In the genomic region with DNA sequence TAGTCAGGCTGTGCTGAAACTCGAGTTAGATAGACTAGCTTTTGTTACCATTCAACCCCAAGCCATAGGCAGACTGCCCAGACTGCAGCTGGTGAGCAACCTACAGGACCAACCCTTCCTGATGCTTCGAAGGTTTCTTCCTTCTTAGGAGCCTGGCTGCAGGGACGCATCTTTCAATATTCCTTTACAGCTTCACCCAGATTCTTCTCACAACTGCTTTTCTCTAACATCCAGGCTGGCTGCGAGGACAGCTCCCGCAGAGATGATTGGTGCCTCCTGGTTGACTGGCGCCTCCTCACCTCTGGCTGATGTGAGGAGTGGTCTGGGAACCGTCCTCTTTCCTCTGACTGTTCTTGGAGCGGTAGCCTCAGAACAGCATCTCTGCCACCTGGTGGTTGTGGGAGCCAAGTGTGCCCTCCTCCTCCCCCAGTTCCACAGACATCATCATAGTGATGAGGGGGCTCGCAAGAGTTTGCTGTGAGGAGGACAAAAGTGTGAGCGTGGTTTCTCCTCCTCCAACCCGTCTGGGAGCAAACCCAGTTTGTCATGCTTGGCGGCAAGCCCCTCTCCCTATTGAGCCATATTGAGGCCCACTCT, we compare ENCODE assay signal across 8 mouse cellular contexts. TPM values are rescaled to one million over a fixed set of nuclear protein-coding genes. Genes with fewer than 3 reads are reported as not detected.
DNase-seq lines count a peak whose midpoint lies in the region; ATAC-seq and TF ChIP-seq lines count a peak whose summit lies in the region.

No protein-coding gene starts in this region.

- DNase-seq in 416B (ENCODE audit: low read depth) = peak; percentile 81
- no peak for DNase-seq in Patski (ENCODE audit: low read depth, low spot score)
- DNase-seq in embryo, embryonic 9.5 days (ENCODE audit: extremely low spot score) = peak; percentile 77
- peak; percentile 92 for DNase-seq in heart, embryonic 10.5 days (ENCODE audit: low spot score)
- DNase-seq in kidney, adult 9 months = peak; percentile 70
- peak; percentile 59 for DNase-seq in liver

- H3K36me3 ChIP-seq in heart, embryonic 10.5 days = no peaks in the 10 kb centered on the region
- no peaks in the 10 kb centered on the region for H3K36me3 ChIP-seq in midbrain, embryonic 15.5 days (replicated peaks)
- no peaks in the 10 kb centered on the region for H3K36me3 ChIP-seq in stomach, embryonic 16.5 days (ENCODE audit: control insufficient read depth, insufficient read depth, low read length)

- H3K4me1 ChIP-seq in heart, embryonic 10.5 days = peaks cover 34% of the 10 kb centered on the region; the same call in 1 of the 2 replicates
- peaks cover 21% of the 10 kb centered on the region for H3K4me1 ChIP-seq in midbrain, embryonic 15.5 days
- H3K4me1 ChIP-seq in stomach, embryonic 16.5 days (ENCODE audit: control insufficient read depth, insufficient read depth, low read length) = peaks cover 11% of the 10 kb centered on the region

- no peak for ATAC-seq in Patski
- ATAC-seq in midbrain, embryonic 15.5 days (replicated peaks) = no peak; the same call in 1 of the 2 replicates
- no peak for ATAC-seq in stomach, embryonic 16.5 days (ENCODE audit: insufficient read depth, low FRiP score)

- peak overlapping the region; percentile 54 for H3K4me2 ChIP-seq in midbrain, embryonic 15.5 days
- peak overlapping the region; percentile 90 for H3K4me2 ChIP-seq in stomach, embryonic 16.5 days (ENCODE audit: low read depth, low read length)

- in situ Hi-C loops in Patski (cut with MboI; ENCODE audit: low pct_unique_long_range_greater_than_20kb) = loop anchor here (5.0 to 25.0 kb wide), 2 partner anchors 145 to 300 kb away; a partner anchor contains a TSS

- H3K9me3 ChIP-seq in heart, embryonic 10.5 days = no peaks in the 10 kb centered on the region
- no peaks in the 10 kb centered on the region for H3K9me3 ChIP-seq in midbrain, embryonic 15.5 days
- no peaks in the 10 kb centered on the region for H3K9me3 ChIP-seq in stomach, embryonic 16.5 days (replicated peaks; ENCODE audit: control insufficient read depth, low read length)

- H3K9ac ChIP-seq in midbrain, embryonic 15.5 days = 0 out of 2 replicates have a peak overlapping the region, but pooled peaks have one; percentile 5
- peak overlapping the region; percentile 12 for H3K9ac ChIP-seq in stomach, embryonic 16.5 days (ENCODE audit: low read length)

- 2% methylated on average over 12 of the region's 12 CpGs for WGBS in heart, embryonic 10.5 days
- WGBS in midbrain, embryonic 15.5 days = 1% methylated on average over 12 of the region's 12 CpGs
- 2% methylated on average over 12 of the region's 12 CpGs for WGBS in stomach, embryonic 16.5 days

- POLR2A ChIA-PET in Patski (lab: Charles Lee) = interaction anchor here (0.5 to 1.0 kb wide), 4 partner anchors 115 to 168 kb away, joined by 3 read pairs; no protein-coding TSS in a partner anchor

- CTCF ChIA-PET in Patski (lab: Charles Lee) = interaction anchor here (0.7 to 8.9 kb wide), 10 partner anchors 9 to 158 kb away, joined by 3 to 84 read pairs (median 4); a partner anchor contains a TSS

- H3K4me3 ChIP-seq in heart, embryonic 10.5 days = peak overlapping the region; percentile 70
- H3K4me3 ChIP-seq in midbrain, embryonic 15.5 days = peak overlapping the region; percentile 15
- peak overlapping the region; percentile 75 for H3K4me3 ChIP-seq in stomach, embryonic 16.5 days (replicated peaks; ENCODE audit: low read length)

- peak overlapping the region; percentile 93 for H3K27ac ChIP-seq in heart, embryonic 10.5 days
- 0 out of 2 replicates have a peak overlapping the region, but pooled peaks have one; percentile 6 for H3K27ac ChIP-seq in midbrain, embryonic 15.5 days
- H3K27ac ChIP-seq in stomach, embryonic 16.5 days (ENCODE audit: low read length) = peak overlapping the region; percentile 43

- no peaks in the 10 kb centered on the region for H3K27me3 ChIP-seq in Patski
- 0 out of 2 replicates have a peak, but pooled peaks cover 7% of the 10 kb centered on the region for H3K27me3 ChIP-seq in heart, embryonic 10.5 days (ENCODE audit: insufficient read depth, poor library complexity, severe bottlenecking)
- peaks cover 3% of the 10 kb centered on the region; the same call in 1 of the 2 replicates for H3K27me3 ChIP-seq in midbrain, embryonic 15.5 days (replicated peaks)
- no peaks in the 10 kb centered on the region for H3K27me3 ChIP-seq in stomach, embryonic 16.5 days (ENCODE audit: control insufficient read depth, insufficient read depth, low read length)

- TF ChIP-seq CTCF in Patski (IDR thresholded peaks at IDR 0.05) = peak; percentile 88

RNA-seq across cellular contexts. Expression of a gene that starts 14.0 kb away (rescaled TPM):
- 678 TPM for polyA plus RNA-seq in Patski (2021)
- polyA plus RNA-seq in heart, embryonic 10.5 days (2016; fragmentation: Nextera tagmentation; extraction: Ambion mirVana) = 6.1 and 7.5 TPM in 2 replicates
- polyA plus RNA-seq in midbrain, embryonic 15.5 days (2015; fragmentation: Nextera tagmentation; extraction: Ambion mirVana) = 1.4 and 1.6 TPM in 2 replicates
- 16.1 and 21.1 TPM in 2 replicates for polyA plus RNA-seq in stomach, embryonic 16.5 days (2015; fragmentation: Nextera tagmentation; extraction: Ambion mirVana)

Comparison
In these comparisons a context has a peak if more than half of its experiments do, and no peak if none do; other contexts are left out.
1. H3K27ac ChIP-seq: peak in every context shown above with its lines; median percentile 93 in heart, embryonic 10.5 days; 43 in stomach, embryonic 16.5 days; 6 in midbrain, embryonic 15.5 days.
2. H3K4me3 ChIP-seq: peak in every context shown above with its lines; median percentile 75 in stomach, embryonic 16.5 days; 70 in heart, embryonic 10.5 days; 15 in midbrain, embryonic 15.5 days.
3. RNA of a gene that starts 14.0 kb away (polyA plus RNA-seq): 678 TPM in Patski (single experiment); 16.1 to 21.1 TPM in stomach, embryonic 16.5 days, 6.1 to 7.5 TPM in heart, embryonic 10.5 days and 1.4 to 1.6 TPM in midbrain, embryonic 15.5 days; every median in the first group is over 10 times any median in the second.